Mouse (Mus musculus) macrophage (primary cell): ENCODE results near the gene Grm7. TPM values are rescaled to one million over a fixed set of nuclear protein-coding genes. Genes with fewer than 3 reads are reported as not detected.

ENCODE experiments used
- H3K27ac ChIP-seq: fragments of 350-480 bp; formaldehyde crosslinking; 2 replicates; pipeline ENCODE4 v1.9.0; 2021
- H3K36me3 ChIP-seq: fragments of 350-480 bp; formaldehyde crosslinking; 2 replicates; pipeline ENCODE4 v1.9.0; 2021; ENCODE audit errors: inconsistent target
- H3K4me3 ChIP-seq: fragments of 350-480 bp; formaldehyde crosslinking; 2 replicates; pipeline ENCODE4 v1.9.0; 2021; ENCODE audit errors: inconsistent target
- H3K79me2 ChIP-seq: fragments of 350-480 bp; formaldehyde crosslinking; 2 replicates; pipeline ENCODE4 v1.9.0; 2021; ENCODE audit errors: inconsistent target
- WGBS: methylation state at CpG from one replicate; pipeline ENCODE4 v1.1.7; 2026; ENCODE audit warnings: inconsistent platforms; ENCODE audit not compliant: missing documents; 5-methylcytosine and 5-hydroxymethylcytosine counted together
- polyA plus RNA-seq: library from polyadenylated mRNA; stranded (reverse); fragments of 250-400 nt; gene quantifications from 3 replicates; pipeline ENCODE4 v1.2.4, GENCODE M21; 2018; ENCODE audit warnings: inconsistent platforms
- total RNA-seq, 78 experiments: library from RNA; depleted of rRNA; stranded (reverse); fragments of 250-400 nt; gene quantifications; 1 replicate in 9 of 78; 2 replicates in 24 of 78; 3 replicates in 43 of 78; 4 replicates in 2 of 78; pipeline ENCODE4 v1.2.4; 2018; ENCODE audit warnings: inconsistent platforms in 56 of 78

Grm7 gene
- total RNA-seq (2018; cell fraction: chromatin; rRNA removed), result not detected
- not detected for total RNA-seq (2018; cell fraction: cytosol; rRNA removed)
- not detected for total RNA-seq (2018; cell fraction: nucleus; rRNA removed)
- polyA plus RNA-seq, result not detected in 3 replicates

DNA sequence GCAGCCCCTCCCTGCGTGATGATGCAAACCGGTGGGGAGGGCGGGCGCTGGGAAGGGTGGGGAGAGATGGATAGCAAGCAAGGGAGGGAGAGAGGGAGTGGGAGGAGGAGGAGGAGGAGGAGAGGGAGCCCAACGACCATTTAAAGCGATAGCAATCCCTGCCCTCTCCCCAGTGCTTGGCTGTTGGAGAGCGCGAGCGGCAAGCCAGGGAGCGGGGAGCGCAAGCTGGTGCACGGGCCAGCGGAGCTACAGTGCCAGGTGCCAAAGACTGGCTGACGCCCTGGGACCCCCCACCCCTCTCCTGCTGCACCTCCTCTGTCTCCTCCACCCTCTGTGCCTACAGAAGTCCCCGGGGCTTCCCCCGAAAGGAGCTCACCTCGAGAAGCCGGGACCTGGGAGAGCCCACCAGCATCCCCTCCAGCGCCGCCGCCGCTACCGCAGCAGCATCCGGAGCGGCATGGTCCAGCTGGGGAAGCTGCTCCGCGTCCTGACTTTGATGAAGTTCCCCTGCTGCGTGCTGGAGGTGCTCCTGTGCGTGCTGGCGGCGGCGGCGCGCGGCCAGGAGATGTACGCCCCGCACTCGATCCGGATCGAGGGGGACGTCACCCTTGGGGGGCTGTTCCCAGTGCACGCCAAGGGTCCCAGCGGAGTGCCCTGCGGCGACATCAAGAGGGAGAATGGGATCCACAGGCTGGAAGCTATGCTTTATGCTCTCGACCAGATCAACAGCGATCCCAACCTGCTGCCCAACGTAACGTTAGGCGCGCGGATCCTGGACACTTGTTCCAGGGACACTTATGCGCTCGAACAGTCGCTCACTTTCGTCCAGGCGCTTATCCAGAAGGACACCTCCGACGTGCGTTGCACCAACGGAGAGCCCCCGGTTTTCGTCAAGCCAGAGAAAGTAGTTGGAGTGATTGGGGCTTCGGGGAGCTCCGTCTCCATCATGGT lies at the start of gene Grm7:
Gene Grm7, plus strand, starts transcription at position 171 of the 951 bp plus-strand sequence.
- no peak within 1 kb of the TSS for H3K4me3 ChIP-seq
- no peaks in the 10 kb centered on the region for H3K79me2 ChIP-seq
- H3K27ac ChIP-seq, result no peak within 1 kb of the TSS
- H3K36me3 ChIP-seq, result no peaks in the 10 kb centered on the region
- WGBS, result 6% methylated on average over 57 of the region's 65 CpGs

DNA sequence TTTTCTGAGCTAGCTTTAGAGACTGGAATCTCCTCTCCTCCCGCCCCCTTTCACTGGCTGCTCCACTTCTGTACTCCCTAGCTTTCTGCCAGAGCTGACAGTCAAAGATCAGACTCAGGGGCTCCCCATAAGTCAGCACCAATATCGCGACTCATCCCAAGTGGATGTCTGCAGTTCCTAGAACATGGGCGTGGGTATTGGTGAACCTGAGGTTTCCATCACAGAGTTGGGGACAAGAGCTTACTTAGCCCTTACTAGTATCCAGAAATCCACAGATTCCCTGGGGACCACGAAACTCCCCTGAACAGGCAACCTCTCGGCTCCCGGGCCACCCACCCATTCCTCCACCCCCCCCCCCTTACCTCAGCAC lies 355 bp upstream of the Grm7 start:
- Histone ChIP-seq H3K27ac (no peak overlapping the region), H3K4me3 (no peak overlapping the region), H3K36me3 (no peaks in the 10 kb centered on the region), H3K79me2 (no peaks in the 10 kb centered on the region)
- WGBS, result 6% methylated on average over 7 of the region's 7 CpGs

DNA sequence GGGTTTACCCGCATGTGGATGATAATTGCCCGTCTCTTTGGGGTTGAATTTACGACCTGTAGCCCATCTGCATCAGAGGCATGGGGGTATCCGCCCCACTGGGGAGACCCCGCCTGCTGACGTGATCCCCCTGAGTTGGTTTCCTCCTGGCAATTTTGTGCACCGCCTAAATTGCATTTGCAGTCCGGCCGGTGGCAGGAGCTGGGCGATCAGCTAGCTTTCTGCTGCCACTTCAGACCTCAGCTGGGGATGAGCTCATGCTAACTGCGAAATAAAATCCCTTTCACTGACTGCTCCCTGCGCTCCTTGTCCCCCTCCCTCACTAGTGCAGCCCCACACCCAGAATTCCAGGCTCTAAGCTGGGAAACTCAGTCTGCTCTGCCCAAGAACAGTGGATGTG lies 1.5 kb downstream of the Grm7 start:
- 8% methylated on average over 12 of the region's 12 CpGs for WGBS
- no peaks in the 10 kb centered on the region for H3K36me3 ChIP-seq
- H3K79me2 ChIP-seq, result no peaks in the 10 kb centered on the region
- H3K27ac ChIP-seq, result no peak overlapping the region
- no peak overlapping the region for H3K4me3 ChIP-seq

DNA sequence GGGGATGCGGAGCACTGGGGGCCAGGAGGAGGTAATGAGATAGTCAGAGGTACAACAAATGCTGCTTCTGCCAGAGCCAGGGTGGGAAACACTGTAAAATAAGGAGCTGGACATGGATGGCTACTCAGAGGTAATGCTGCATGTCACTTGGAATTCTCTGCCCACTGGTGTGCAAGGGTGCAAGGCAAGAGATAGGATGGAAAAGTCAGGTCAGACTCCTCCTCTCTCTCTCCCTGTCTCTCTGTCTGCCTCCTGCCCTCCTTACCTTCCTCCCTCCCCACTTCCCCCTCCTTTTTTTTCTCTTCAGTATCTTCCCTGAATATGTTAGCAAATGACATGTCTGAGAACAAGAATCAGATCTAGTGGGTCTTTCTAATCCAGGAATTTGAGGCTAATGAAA lies 3.8 kb downstream of the Grm7 start:
- Histone ChIP-seq H3K4me3 (no peak overlapping the region), H3K27ac (no peak overlapping the region), H3K79me2 (no peaks in the 10 kb centered on the region), H3K36me3 (no peaks in the 10 kb centered on the region)
- WGBS, result 88% methylated on average over 1 of the region's 1 CpGs

DNA sequence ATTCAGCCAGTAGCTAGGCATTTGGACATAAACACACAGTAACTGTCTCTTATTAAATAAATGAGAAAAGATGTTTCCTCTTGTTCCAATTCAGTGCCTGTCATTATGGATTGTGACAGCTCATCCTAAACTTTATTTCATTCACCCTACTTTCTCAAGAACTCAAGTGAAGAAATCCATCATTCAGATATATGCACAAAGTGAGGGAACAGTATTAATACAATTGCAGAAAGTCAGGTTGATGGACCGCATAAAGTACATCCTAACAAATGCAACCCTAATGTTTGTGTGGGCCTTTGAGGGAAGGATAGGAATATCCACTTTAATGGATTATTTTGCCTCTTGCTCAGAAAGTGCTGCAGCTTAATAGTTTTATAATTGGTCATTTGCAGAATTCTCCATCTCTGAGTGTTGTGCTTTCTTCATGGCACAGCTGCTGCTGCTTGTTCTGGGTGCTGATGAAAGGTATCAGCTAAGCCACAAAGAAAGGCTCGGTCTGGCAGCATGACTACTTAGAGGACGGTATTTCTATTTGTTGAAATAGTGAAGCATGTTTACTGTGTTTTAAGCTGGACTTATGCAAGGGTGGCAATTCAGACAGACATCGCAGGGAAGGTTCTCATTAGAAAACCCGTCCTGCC lies 8.1 kb downstream of the Grm7 start:
- 85% methylated on average over 5 of the region's 5 CpGs for WGBS
- no peaks in the 10 kb centered on the region for H3K36me3 ChIP-seq
- no peak overlapping the region for H3K4me3 ChIP-seq
- H3K79me2 ChIP-seq, result no peaks in the 10 kb centered on the region
- no peak overlapping the region for H3K27ac ChIP-seq

DNA sequence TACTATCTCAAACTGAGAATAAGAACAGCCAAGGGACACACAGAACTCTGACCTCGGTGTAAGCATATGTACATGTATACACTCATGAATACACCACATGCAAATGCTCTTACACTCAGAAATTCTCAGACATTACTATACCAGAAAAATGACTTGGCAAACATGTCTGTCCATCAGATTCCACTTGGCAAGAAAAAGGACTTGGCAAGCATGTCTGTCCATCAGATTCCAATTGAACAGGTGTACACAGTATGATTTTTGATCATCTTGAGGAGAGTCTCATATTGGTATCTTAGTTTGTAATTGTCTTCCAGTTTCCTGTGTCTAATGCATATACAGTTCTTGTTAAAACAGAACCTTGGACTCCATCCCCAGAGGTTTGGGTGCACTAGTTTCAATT lies 19.1 kb downstream of the Grm7 start:
- H3K36me3 ChIP-seq, result no peaks in the 10 kb centered on the region
- H3K27ac ChIP-seq, result no peak overlapping the region
- 92% methylated on average over 1 of the region's 1 CpGs for WGBS
- no peak overlapping the region for H3K4me3 ChIP-seq
- no peaks in the 10 kb centered on the region for H3K79me2 ChIP-seq

DNA sequence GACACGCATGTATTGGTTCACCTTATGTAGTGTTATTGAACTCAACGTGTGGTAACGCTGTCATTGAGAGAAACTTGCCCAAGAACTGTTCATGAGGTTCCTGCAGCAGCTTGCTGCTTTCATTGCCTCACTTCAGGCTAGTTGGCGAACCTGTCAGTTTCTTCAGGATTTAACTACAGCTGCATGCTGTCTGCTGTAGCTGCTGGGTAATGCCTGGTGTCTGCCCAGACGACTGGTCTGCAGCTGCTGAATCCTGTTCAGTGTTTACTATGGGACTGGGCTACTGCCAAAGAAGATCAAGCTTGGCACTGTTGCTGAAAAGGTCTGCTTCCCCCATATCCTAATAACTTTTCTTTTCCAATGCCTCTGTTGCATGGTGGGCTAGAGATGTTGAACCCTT lies 23.1 kb downstream of the Grm7 start:
- Histone ChIP-seq H3K27ac (no peak overlapping the region), H3K79me2 (no peaks in the 10 kb centered on the region), H3K36me3 (no peaks in the 10 kb centered on the region), H3K4me3 (no peak overlapping the region)
- WGBS, result 69% methylated on average over 5 of the region's 5 CpGs

DNA sequence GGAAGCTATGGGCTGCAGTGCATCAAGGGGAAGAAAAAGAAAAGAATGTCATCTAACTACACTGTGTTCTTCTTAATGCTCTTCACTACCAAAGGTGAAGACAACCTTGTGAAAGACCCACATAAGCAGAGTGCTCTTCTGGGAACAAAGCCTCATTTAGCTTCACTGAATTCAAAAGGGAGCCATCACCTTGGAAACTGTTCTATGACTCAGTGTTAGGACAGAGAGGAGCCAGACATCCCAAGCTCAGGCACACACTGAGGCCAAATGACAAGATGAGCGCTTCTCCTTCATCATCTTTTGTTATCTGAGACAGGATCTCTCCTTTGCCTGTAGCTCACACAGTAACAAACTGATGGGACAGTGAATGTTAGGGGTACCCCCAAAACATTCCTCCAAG lies 45.6 kb downstream of the Grm7 start:
- WGBS, result 75% methylated on average over 1 of the region's 1 CpGs
- no peak overlapping the region for H3K27ac ChIP-seq

DNA sequence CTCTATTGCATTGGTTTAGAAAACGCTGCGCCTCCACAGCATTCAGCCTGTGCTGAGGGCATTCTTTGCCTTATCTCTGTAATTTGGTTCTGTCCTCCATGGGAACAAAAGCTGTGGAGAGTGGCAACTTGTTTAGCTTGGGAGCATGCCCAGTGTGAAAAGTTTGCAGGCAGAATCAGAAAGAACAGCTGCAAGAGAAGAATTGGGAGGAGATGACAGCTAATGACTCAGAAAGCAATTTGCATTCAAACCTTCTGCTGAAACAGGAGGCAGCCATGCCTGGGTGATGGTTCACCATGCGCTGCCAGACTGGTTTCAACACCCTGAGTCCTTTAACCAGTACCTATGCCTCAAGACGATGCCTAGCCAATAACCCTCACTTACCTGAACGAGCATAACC lies 64.4 kb downstream of the Grm7 start:
- Histone ChIP-seq H3K4me3 (no peak overlapping the region), H3K79me2 (no peaks in the 10 kb centered on the region), H3K27ac (no peak overlapping the region), H3K36me3 (no peaks in the 10 kb centered on the region)
- WGBS, result 84% methylated on average over 5 of the region's 5 CpGs

More for the DNA sequence above, 45.6 kb downstream of the Grm7 start:
- H3K4me3 ChIP-seq, result no peak overlapping the region
- no peaks in the 10 kb centered on the region for H3K79me2 ChIP-seq
- H3K36me3 ChIP-seq, result no peaks in the 10 kb centered on the region

DNA sequence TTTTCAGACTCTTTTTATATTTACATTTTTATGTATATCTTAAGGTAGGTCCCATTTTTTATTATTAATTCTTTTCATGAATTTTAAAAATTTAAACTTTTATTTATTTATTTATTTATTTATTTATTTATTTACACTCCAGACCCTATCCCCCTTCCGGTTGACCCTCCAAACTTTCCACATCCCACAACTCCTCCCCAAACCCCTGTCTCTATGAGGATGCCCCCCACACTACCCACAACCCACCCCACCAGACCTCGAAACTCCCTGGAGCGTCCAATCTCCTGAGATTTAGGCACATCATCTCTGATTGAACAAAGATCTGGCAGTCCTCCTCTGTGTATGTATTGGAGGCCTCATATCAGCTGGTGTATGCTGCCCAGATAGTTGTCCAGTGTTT lies 69.6 kb downstream of the Grm7 start:
- Histone ChIP-seq H3K27ac (no peak overlapping the region), H3K36me3 (no peaks in the 10 kb centered on the region), H3K4me3 (no peak overlapping the region), H3K79me2 (no peaks in the 10 kb centered on the region)
- 79% methylated on average over 3 of the region's 3 CpGs for WGBS

DNA sequence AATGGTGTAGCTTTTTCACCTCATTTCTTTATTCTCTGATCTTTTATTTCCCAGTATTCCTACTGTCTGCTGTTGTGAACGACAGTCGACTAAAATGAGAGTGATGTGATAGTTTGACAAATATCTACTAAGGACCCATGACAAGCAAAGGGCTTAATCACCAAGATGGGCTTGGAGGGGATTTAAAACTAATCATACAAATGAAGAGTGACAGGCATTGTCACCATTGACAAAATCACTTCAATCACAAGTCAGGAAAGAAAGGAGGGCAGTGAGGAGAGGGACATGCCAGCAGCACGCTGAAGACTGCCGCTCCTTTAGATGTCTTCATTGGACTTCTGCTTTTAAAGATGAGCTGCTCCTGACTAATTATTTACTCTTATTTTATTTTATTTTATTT lies 78.0 kb downstream of the Grm7 start:
- Histone ChIP-seq H3K36me3 (no peaks in the 10 kb centered on the region), H3K79me2 (no peaks in the 10 kb centered on the region), H3K27ac (no peak overlapping the region), H3K4me3 (no peak overlapping the region)
- WGBS, result 92% methylated on average over 4 of the region's 4 CpGs

DNA sequence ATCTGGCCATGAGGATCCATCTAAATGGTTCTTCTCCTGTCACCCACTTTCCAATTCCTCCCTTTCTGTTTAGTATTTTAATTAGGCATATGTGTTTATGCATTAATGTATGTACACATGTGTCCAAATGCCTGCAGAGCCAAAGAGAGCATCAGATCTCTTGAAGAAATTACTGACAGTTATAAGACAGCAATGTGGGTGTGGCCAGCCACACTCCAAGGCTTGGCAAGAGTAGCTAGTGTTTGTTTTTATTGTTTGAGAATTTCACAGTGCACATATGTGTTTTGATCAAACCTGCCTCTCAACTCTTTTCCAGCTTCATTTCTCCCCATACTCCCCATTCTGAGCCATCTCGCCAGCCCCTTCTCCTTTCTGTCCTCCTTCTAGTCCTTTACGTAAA lies 88.5 kb downstream of the Grm7 start:
- Histone ChIP-seq H3K4me3 (no peak overlapping the region), H3K27ac (no peak overlapping the region), H3K79me2 (no peaks in the 10 kb centered on the region), H3K36me3 (no peaks in the 10 kb centered on the region)
- 90% methylated on average over 2 of the region's 2 CpGs for WGBS

DNA sequence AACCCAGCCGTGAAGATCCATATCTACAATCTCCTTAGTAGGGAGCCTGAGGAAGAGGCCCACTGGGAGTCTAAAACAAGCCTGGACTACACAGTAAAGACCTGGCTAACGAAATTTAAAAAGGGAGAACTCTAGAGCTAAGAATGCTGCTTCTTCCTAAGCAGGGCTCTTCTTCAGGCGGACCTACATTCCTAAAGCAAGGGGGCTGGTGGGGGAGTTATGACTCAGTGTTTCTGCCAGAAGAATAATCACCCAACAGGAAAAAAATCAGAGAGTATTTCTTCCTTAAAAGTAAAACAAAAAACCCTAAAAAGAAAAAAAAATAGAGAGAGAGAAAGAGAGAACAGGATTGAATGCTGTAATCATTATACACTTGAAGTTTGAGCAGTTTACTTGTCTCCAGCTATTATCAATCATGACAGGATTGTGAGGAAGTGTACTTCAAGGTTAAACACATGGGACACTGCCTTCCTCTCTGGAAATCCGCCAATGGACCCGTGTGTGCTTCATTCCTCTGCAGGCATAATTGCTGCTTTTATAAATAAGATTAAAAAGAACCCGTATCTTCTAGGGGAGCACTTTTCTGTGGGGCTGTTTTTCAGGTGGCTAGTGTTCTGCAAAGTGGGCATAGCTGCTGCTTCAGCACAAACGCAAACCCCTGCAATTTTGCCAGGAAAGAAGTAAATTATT lies 98.7 kb downstream of the Grm7 start:
- WGBS, result 43% methylated on average over 7 of the region's 7 CpGs
- Histone ChIP-seq H3K79me2 (no peaks in the 10 kb centered on the region), H3K4me3 (no peak overlapping the region)

DNA sequence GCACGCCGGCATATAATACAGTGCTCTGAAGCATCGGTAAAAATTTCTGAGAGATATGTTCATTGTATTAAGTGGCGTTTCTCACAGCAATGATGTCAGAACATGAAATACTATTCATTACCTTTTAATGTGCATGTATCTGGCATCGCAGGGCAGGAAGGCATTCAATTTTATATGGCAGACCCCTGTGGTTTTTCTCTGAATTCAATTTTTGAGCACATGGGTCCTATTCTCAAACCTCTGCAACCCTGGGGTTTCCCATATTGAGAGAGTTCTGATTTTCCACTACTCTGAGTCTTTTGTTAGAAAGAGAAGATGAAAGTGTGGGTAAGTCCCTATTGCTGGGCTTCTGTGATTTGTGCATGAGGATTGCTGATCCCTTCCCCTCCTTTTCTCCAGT lies 110.5 kb downstream of the Grm7 start:
- H3K4me3 ChIP-seq, result no peak overlapping the region
- 85% methylated on average over 5 of the region's 5 CpGs for WGBS
- H3K36me3 ChIP-seq, result no peaks in the 10 kb centered on the region
- H3K27ac ChIP-seq, result no peak overlapping the region
- no peaks in the 10 kb centered on the region for H3K79me2 ChIP-seq

More for the DNA sequence above, 98.7 kb downstream of the Grm7 start:
- no peaks in the 10 kb centered on the region for H3K36me3 ChIP-seq
- H3K27ac ChIP-seq, result no peak overlapping the region

DNA sequence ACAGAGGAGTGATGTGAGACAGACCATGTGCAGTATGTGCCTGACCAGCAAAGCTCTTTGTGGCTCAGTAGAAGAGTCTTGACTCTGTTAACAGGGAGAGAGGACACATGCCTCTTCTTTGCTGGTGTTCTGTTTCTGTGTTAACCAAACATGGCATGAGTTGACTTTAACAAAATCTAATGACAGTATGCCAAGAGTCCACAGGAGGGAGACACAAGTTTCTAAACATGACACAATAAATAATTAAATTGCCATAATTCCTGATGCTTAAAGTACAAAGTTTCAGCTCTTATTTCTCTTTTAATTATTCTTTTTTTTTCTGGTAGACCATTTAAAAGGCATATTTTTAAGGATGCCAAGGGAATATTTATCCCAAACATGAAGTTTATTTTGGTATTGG lies 124.2 kb downstream of the Grm7 start:
- no peak overlapping the region for H3K27ac ChIP-seq

More for the DNA sequence above, 124.2 kb downstream of the Grm7 start:
- H3K36me3 ChIP-seq, result no peaks in the 10 kb centered on the region
- H3K79me2 ChIP-seq, result no peaks in the 10 kb centered on the region
- H3K4me3 ChIP-seq, result no peak overlapping the region
